Mouse (Mus musculus) thymus, postnatal 0 days (tissue): Measurements from ENCODE around the gene Itgb7. TPM values are rescaled to one million over a fixed set of nuclear protein-coding genes. Genes with fewer than 3 reads are reported as not detected.

ENCODE experiments used
- DNase-seq: peaks from one replicate; pipeline ENCODE4 v3.0.0-alpha.2; 2015; ENCODE audit warnings: low spot score
- polyA plus RNA-seq: library from polyadenylated mRNA; unstranded; fragments of >200 nt; fragmentation: Nextera tagmentation; extraction: Ambion mirVana; gene quantifications from 2 replicates; pipeline ENCODE4 v1.2.1, GENCODE M21; 2015

The Itgb7 gene
- polyA plus RNA-seq, 1 experiment from 2014 or later, result 65.6 TPM

- no peak for DNase-seq
Observed at GRCm38 (mm10) chr15:102198841-102199240, 32.9 kb downstream of the Itgb7 start.

- DNase-seq, result no peak
Observed at GRCm38 (mm10) chr15:102195373-102195772, 36.4 kb downstream of the Itgb7 start.

DNA sequence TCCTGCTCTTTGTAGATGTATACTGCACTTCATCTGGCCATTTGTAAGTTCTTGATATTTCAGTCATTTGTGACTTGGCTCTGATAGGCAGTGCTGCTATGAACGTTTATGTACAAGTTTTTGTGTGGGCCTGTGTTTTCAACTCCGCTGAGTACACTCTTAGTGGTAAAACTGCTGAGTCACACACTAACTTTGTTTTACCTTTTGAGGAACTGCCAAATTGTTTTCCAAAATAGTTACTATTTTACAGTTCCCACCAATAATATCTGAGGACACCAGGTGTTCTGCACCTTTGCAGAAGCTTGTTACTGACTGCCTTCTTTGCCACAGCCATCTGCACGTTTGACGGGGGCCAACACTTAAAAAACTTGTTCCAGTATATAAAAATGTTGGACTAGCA, 37.3 kb downstream of the Itgb7 start:
- DNase-seq, result no peak

DNA sequence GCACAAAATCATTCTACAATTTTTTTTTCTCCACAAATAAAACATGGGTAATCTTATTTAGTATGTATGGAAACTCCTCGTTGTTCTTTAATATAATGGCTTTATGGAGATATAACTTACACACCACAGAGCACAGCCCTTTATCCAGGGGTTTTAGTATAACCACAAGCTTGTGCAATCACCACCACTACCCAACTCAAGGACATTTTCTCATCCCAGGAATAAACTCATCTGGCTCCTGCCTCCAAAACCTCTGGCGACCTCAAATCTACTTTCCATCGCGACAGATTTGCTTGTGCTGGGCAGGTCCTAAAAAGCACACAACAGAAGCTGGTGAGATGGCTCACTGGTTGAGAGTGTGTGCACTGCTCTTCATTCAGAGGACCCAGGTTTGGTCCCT, 38.1 kb downstream of the Itgb7 start:
- DNase-seq, result no peak

- no peak for DNase-seq
Observed at GRCm38 (mm10) chr15:102192820-102193386, 38.8 kb downstream of the Itgb7 start.

DNA sequence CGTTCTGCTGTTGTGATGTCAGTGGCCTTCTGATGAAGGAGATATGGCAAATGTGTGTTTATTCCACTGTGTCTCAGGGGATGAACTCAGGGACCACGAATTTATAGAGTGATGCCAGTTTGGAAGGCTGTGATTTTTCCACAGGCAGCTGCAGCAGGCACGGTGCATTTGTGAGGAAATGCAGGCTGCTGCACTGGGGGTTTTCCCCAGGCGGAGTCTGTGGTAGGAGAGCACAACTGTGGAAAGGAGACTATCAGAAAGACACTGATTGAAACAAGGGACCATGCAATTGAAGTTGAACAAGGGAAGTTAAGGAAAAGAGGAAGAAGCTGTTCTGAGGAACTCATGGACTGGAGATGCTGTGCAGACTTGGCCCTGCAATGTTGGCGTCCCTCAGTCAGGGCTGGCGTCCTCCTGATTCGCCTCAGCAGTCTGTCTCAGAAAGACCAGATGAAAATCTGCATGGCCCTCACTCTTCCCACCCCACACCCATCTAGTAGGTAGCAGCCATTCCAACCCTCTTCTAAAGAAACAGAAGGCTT, 39.4 kb downstream of the Itgb7 start:
- DNase-seq, result no peak

GRCm38 (mm10) chr15:102191699-102192098, 40.0 kb downstream of the Itgb7 start:
- DNase-seq, result no peak

DNA sequence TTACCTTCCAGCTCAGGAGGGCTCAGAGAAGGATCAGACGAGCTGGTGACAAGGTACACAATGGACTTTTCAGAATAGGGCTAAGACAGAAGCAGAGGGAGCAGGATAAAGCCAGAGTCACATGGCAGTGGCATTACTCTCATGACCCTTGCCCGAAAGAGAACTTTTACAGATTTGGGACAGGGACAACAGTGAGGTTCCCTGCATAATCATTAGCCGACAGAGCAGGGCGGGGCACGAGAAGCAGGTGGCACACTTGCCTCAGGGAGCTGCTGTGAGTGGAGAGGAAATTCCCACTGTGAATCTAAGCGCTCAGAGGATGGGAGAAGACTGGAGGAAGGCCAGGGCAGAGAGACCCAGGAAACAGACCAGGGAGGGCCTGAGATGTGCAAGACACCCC, 42.9 kb downstream of the Itgb7 start:
- no peak for DNase-seq

DNA sequence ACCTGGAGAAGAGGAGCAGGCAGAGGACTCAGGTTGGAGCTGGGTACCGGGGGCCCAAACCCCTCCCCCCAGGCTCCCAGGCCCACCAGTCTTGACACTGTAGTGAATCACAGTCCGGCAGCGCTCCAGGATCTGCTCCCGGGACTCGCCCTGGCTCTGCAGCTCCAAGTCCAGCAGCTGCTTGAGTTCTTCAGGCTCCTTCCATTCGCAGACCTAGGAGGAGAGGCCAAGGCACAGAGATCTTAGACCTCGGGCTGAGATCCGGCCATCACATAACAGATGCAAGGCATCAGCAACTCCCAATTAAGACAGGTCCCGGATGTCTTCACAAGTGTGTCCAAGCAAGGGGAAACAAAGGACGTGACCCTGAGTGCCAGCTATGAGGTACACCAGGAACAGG, 43.6 kb downstream of the Itgb7 start:
- no peak for DNase-seq

DNA sequence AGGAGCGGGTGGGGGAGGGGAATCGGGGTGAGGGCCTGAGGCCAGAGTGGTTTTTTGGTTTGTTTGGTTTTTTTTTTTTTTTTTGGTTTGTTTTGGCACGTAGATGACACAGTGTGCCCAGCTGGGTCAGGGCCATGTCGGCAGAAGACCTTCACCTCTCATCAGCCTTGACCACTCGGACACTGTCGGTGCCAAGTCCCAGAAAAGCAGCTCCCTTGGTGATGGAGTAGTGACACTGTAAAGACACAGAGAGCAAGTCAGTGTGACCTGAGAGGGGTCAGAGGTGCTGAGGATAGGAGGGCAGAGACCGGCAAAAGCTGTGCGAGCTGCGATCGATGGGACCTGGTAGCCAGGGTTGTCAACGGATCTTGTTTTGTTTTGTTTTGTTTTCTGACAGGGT, 45.5 kb downstream of the Itgb7 start:
- DNase-seq, result no peak

GRCm38 (mm10) chr15:102183076-102183475, 48.7 kb downstream of the Itgb7 start:
- DNase-seq, result no peak

DNA sequence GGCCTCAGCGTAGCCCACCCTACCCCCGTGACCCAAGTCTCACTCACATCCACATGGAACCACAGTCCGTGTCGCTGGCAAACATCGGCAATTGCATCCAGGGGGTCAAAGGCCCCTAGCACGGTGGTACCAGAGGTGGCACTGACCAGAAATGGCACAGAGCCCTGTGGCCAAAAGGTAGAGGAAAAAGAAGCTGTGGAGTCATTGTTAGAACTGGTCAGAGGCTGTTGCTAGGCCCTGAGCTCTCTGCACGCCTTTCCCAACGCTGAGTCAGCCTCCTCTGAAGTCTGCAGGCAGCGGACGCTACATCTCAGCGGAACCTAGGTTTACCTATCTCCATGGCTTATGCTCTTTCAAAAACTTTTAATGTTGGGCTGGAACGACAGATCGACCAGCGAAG, 51.8 kb downstream of the Itgb7 start:
- DNase-seq, result no peak

- DNase-seq, result no peak
Observed at GRCm38 (mm10) chr15:102179106-102179505, 52.6 kb downstream of the Itgb7 start.

DNA sequence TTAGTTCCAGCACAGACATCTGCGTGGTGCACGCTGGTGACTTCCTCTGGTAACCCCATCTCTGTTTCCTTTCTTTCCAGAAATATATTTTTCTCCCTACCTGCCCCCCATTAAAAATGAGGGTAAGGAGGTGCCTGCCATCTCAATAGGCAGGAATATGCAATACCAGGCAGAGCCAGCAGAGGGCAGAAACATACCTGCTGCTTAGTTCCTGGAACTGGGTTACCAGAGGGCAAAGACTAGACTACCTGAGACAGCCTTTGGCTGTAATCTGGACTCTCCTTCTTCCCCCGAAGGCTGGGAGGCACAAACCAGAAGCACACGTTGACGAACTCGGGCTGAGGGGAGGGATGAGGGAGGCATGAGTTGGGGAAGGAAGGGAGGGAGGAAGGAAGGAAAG, 53.5 kb downstream of the Itgb7 start:
- peak; percentile 80 for DNase-seq

GRCm38 (mm10) chr15:102177417-102177816, 54.3 kb downstream of the Itgb7 start:
- DNase-seq, result no peak

DNA sequence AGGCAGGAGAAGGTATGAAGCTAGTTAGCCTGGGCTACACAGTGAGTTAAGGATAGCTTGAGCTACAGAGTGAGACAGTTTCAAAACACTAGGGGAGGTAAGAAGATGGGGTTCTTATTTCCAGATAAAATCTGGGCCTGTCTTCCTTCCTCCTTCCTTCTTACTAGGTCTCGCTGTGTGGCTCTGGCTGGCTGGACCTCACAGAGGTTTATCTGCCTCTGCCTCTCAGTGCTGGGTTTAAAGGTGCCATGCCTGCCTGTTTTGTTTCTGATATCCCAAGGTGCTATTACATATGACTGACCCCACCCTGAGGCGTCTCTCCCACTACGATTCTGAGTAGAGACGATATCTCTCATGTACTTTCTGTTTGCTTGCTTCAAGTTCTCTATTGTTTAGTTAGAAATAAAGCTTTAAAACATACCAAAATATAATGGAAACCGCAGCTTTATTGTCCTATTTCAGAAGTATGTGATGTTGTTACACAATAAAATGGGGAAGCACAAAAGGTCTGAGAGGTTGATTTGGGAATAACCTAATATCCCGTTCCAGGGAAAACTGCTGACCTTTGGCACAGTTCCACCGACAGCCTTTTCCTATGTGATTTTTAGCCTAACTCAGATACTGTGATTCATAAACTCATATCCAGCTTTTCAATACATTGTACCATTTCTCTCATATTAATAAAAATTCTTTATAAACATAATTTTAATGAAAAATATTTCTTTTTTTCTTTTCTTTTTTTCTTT, 55.0 kb downstream of the Itgb7 start:
- DNase-seq, result no peak

GRCm38 (mm10) chr15:102175736-102176319, 55.9 kb downstream of the Itgb7 start:
- no peak for DNase-seq

DNA sequence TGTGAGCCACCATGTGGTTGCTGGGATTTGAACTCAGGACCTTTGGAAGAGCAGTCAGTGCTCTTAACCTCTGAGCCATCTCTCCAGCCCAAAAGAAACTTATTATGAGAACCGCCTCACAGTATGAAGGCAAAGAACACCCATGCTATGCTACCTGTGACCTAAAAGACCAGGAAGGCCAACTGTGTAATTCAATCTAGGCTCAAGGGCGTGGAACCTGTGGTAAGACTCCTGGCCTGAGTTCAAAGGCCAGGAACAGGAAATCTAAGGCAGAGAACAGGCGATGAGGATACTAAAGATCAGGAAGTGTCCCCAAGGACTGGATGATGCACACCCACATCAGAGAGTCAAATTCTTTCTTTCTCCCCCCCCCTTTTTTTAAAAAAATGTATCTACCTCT, 58.2 kb downstream of the Itgb7 start:
- no peak for DNase-seq

- DNase-seq, result no peak
Observed at GRCm38 (mm10) chr15:102169064-102169463, 62.7 kb downstream of the Itgb7 start.

DNA sequence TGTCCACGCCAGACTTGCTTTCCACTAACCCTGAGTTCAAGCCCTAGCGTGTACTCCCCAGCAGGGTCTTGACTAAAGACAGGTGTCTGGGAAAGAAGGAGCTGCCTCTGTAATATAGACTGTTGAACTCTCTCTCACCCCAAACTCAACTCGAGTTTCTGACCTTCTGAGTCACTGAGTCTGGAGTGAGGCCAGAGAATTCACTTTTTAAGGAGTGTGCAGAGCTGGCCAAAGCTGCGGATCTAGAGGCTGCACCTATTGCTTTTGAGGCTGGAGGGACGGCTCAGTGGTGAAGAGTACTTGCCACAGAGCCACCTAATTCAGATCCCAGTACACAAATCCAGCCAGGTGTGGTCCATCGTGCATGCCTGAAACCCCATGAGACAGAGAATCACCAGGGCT, 64.1 kb downstream of the Itgb7 start:
- no peak for DNase-seq
